Mouse (Mus musculus): ENCODE measurements around the gene Grk3. TPM values are rescaled to one million over a fixed set of nuclear protein-coding genes. Genes with fewer than 3 reads are reported as not detected.

Gene Grk3
- total RNA-seq, 2 experiments from 2014 or later: 74.5 to 80.8 TPM

DNA sequence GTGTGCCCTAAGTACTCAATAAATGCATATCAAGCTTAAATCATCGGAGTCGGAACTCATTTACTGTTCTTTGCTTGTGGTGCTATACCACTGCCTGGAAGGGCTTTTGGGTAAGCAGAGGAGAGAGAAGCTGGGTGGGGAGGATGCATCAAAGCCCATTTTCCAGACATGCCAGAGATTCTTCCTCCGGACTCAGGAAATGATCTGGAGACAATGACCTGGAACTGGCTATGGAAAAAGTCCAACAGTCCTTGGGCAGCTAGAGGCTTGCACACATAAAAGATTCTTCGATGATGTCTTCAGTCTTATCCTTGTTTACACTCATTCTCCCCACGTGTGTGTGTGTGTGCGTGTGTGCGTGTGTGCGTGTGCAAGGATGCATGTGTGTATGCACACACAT, 80.2 kb downstream of the Grk3 start:
- no peak for DNase-seq

- DNase-seq: peak; percentile 50 to 68
Observed at GRCm38 (mm10) chr5:112932878-112933567, 82.6 kb downstream of the Grk3 start.

GRCm38 (mm10) chr5:112931901-112932300, 83.7 kb downstream of the Grk3 start:
- no peak for DNase-seq

- no peak for DNase-seq
Observed at GRCm38 (mm10) chr5:112928201-112928881, 87.2 kb downstream of the Grk3 start.

- no peak for DNase-seq
Observed at GRCm38 (mm10) chr5:112925422-112925821, 90.2 kb downstream of the Grk3 start.

GRCm38 (mm10) chr5:112924806-112925205, 90.8 kb downstream of the Grk3 start:
- no peak for DNase-seq

DNA sequence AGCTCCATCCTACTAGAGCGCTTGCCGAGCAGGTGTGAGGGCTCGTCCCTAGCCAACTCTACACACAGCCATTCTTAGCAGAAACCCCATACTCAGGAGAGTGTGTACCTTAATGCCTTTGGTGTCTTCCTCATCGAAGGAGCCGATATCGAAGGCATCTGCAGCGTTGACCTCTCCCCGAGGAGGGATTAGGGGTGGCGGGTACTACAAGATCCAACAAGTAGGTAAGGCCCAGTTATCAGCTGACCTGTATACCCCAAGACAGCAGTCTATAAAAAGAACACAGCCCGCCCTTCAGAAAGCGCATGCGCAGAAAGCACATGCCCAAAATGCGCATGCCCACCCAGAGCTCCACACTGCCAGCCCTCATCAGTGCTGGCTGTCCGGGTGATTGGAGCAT, 91.8 kb downstream of the Grk3 start:
- DNase-seq: no peak

DNA sequence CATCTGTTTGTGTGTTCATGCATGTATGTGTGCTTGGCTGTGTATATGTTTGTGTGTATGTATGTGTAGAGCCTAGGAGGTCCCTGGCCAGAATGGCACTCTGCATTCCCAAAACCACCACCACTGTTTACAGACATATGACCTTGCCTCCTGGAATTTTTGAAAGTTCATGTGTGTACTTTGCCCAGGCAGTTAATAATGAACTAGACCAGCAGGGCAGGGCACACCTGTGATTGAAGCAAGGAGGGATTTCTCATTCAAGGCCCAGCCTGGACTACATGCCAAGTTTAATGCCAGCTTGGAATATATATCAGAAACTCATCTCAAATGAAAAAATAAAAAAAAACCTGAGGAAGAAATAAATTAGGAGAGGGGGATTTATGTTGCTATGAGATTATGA, 93.7 kb downstream of the Grk3 start:
- no peak for DNase-seq

GRCm38 (mm10) chr5:112910381-112910780, 105.2 kb downstream of the Grk3 start:
- no peak for DNase-seq

DNA sequence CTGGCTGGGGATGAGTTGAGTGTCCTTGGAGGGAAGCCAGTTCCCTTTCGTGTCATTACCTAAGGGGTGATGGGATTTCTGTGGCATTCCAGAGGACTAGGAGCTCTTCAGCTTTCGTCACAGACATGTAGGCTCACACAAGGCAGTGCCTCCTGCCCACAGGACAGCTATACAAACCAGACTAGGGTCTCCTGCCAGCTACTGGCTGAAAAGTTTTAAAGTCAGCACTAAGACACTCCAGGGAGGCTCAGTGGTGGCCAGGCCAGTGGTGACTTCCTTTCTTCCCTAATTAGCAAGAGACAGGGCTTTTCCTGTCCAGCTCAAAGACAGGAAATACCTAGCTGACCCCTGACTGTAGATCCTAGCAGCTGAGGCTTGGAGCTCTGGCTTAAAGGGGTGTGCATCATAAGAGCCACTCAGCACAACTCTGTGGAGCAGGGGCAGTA, 107.4 kb downstream of the Grk3 start:
- DNase-seq: no peak

DNA sequence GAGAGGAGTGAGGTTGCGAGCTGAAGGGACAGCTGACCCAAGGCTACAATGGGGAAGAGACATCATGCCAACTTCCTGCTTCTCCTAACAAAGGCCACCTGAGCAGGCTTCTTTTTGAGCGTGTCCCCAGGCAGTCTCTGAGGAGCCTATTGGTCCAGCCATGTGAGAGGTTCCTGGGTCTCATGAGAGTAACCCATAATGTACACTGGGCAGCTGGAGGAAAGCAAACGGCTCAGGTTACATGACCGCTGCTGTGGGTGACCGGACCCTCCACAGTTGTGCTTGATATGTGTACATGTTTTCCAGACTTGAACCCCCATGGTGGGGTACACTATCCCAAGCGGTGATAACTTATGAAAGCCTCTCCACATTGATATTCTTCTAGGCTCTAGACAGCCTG, 108.1 kb downstream of the Grk3 start:
- no peak for DNase-seq

GRCm38 (mm10) chr5:112895674-112896654, 119.6 kb downstream of the Grk3 start, which contains the start of gene Myo18b:
Myo18b (minus strand) TSS chr5:112896362.
- DNase-seq: no peak

- DNase-seq: no peak
Observed at GRCm38 (mm10) chr5:112893462-112894060, 122.0 kb downstream of the Grk3 start.

GRCm38 (mm10) chr5:112892411-112892810, 123.2 kb downstream of the Grk3 start:
- no peak for DNase-seq

GRCm38 (mm10) chr5:112888651-112889050, 126.9 kb downstream of the Grk3 start:
- no peak for DNase-seq

GRCm38 (mm10) chr5:112886687-112887491, 128.7 kb downstream of the Grk3 start:
- DNase-seq: peak in 1 of 2 experiments; percentile 52

GRCm38 (mm10) chr5:112877391-112878115, 138.0 kb downstream of the Grk3 start:
- peak; percentile 27 to 42 for DNase-seq

GRCm38 (mm10) chr5:112876846-112877390, 138.7 kb downstream of the Grk3 start:
- DNase-seq: peak in 1 of 2 experiments; percentile 64

GRCm38 (mm10) chr5:112872999-112873398, 142.6 kb downstream of the Grk3 start:
- no peak for DNase-seq

GRCm38 (mm10) chr5:112870729-112871128, 144.9 kb downstream of the Grk3 start:
- peak; percentile 63 to 75 for DNase-seq

All from layer of hippocampus, postnatal 36 days (tissue).